Mouse (Mus musculus): ENCODE measurements at regions not wholly inside any gene's neighbourhood (a gene's known extent, or its start where the extent isn't known, plus 50 kb on each side); places are given as distances from the start of the nearest gene placed in this dataset.

- no peak for DNase-seq
Measured at GRCm38 (mm10) chr16:27878499-27878898, 489.8 kb downstream of the Ccdc50 start.

GRCm38 (mm10) chr16:27878950-27879349 is 490.3 kb downstream of the Ccdc50 start:
- DNase-seq: no peak

- no peak for DNase-seq
Measured at GRCm38 (mm10) chr16:27884363-27884762, 495.7 kb downstream of the Ccdc50 start.

GRCm38 (mm10) chr16:27906036-27906435 is 517.4 kb downstream of the Ccdc50 start:
- no peak for DNase-seq

GRCm38 (mm10) chr16:27915422-27915821 is 526.8 kb downstream of the Ccdc50 start:
- no peak for DNase-seq

GRCm38 (mm10) chr16:27925528-27926360 is 537.1 kb downstream of the Ccdc50 start:
- DNase-seq: no peak

GRCm38 (mm10) chr16:27926361-27926651 is 537.6 kb downstream of the Ccdc50 start:
- no peak for DNase-seq

- DNase-seq: no peak
Measured at GRCm38 (mm10) chr16:27949291-27949690, 560.6 kb downstream of the Ccdc50 start.

- DNase-seq: no peak
Measured at GRCm38 (mm10) chr16:27949811-27950210, 561.1 kb downstream of the Ccdc50 start.

- DNase-seq: no peak
Measured at GRCm38 (mm10) chr16:27962811-27963210, 574.1 kb downstream of the Ccdc50 start.

GRCm38 (mm10) chr16:27978730-27979440 is 590.2 kb downstream of the Ccdc50 start:
- no peak for DNase-seq

- DNase-seq: no peak
Measured at GRCm38 (mm10) chr16:28015276-28015897, 626.7 kb downstream of the Ccdc50 start.

GRCm38 (mm10) chr16:28018311-28018710 is 629.6 kb downstream of the Ccdc50 start:
- DNase-seq: no peak

- DNase-seq: no peak
Measured at GRCm38 (mm10) chr16:28038954-28039353, 650.3 kb downstream of the Ccdc50 start.

GRCm38 (mm10) chr16:28043046-28043445 is 654.4 kb downstream of the Ccdc50 start:
- DNase-seq: no peak

- no peak for DNase-seq
Measured at GRCm38 (mm10) chr16:28064785-28065301, 676.2 kb downstream of the Ccdc50 start.

GRCm38 (mm10) chr16:28082891-28083649 is 669.8 kb downstream of the Fgf12 start:
- no peak for DNase-seq

- DNase-seq: no peak
Measured at GRCm38 (mm10) chr16:28089489-28090134, 663.3 kb downstream of the Fgf12 start.

GRCm38 (mm10) chr16:28104255-28105076 is 648.4 kb downstream of the Fgf12 start:
- DNase-seq: peak; percentile 11

GRCm38 (mm10) chr16:28105085-28105484 is 647.8 kb downstream of the Fgf12 start:
- DNase-seq: no peak

GRCm38 (mm10) chr16:28105866-28106265 is 647.0 kb downstream of the Fgf12 start:
- DNase-seq: no peak

Measured in right cerebral cortex, postnatal 4 days (tissue).